Comparison of ENCODE assay signal across 8 mouse cellular contexts in genomic region chr7:67372729-67373583, GRCm38 (mm10). TPM values are rescaled to one million over a fixed set of nuclear protein-coding genes. Genes with fewer than 3 reads are reported as not detected.
DNase-seq lines count a peak whose midpoint lies in the region; ATAC-seq and TF ChIP-seq lines count a peak whose summit lies in the region.

Gene Mef2a, minus strand, starts transcription at chr7:67372858.

- no peaks in the 10 kb centered on the region for H3K27me3 ChIP-seq in forebrain, embryonic 15.5 days

- under 1% methylated on average over 89 of the region's 89 CpGs for WGBS in forebrain, embryonic 15.5 days
- WGBS in lung, adult 2 months, result under 1% methylated on average over 87 of the region's 89 CpGs

- peak; percentile 95 for ATAC-seq in forebrain, embryonic 15.5 days (replicated peaks)
- ATAC-seq in neutrophil, adult 5-6 weeks (ENCODE audit: extremely low read depth, insufficient number of reproducible peaks, low FRiP score, poor library complexity, severe bottlenecking), result peak; percentile 86

- intact Hi-C loops in heart, postnatal 25 days (cut with DNase I), result loop anchor here (5.0 kb wide), 1 partner anchor 174 kb away; no protein-coding TSS in a partner anchor

- H3K9ac ChIP-seq in ES-E14 (ENCODE audit: insufficient read depth, low read depth, low read length, poor library complexity, severe bottlenecking), result peak within 1 kb of the TSS; percentile 95
- H3K9ac ChIP-seq in forebrain, embryonic 15.5 days (replicated peaks), result peak within 1 kb of the TSS; percentile 98

- H3K36me3 ChIP-seq in ES-E14 (ENCODE audit: control insufficient read depth, insufficient read depth, low read length, poor library complexity, severe bottlenecking), result no peaks in the 10 kb centered on the region
- no peaks in the 10 kb centered on the region for H3K36me3 ChIP-seq in forebrain, embryonic 15.5 days

- H3K9me3 ChIP-seq in ES-E14 (ENCODE audit: control insufficient read depth, insufficient read depth, low read depth, low read length), result no peaks in the 10 kb centered on the region
- H3K9me3 ChIP-seq in forebrain, embryonic 15.5 days, result no peaks in the 10 kb centered on the region

- no peak for TF ChIP-seq CTCF in lung, adult 2 months (IDR thresholded peaks at IDR 0.05; ENCODE audit: insufficient read depth, low read length)

- TF ChIP-seq POLR2A in lung, adult 2 months (IDR thresholded peaks at IDR 0.05; ENCODE audit: borderline replicate concordance, extremely low read depth, low read depth, low read length), result peak; percentile 82; the same call in 1 of the 2 replicates

- peak within 1 kb of the TSS; percentile 92 to 99 for H3K4me3 ChIP-seq in ES-E14 (ENCODE audit: insufficient read depth in 1 of 2, low read depth in 1 of 2, low read length in 2 of 2, poor library complexity in 1 of 2, severe bottlenecking in 1 of 2)
- peak within 1 kb of the TSS; percentile 94 for H3K4me3 ChIP-seq in forebrain, embryonic 15.5 days
- H3K4me3 ChIP-seq in lung, adult 2 months (replicated peaks; ENCODE audit: extremely low read depth, low read depth, low read length), result peak within 1 kb of the TSS; percentile 79

- H3K27ac ChIP-seq in ES-E14 (ENCODE audit: insufficient read depth, low read depth, low read length, poor library complexity, severe bottlenecking), result peak within 1 kb of the TSS; percentile 65; the same call in 1 of the 2 replicates
- peak within 1 kb of the TSS; percentile 99 for H3K27ac ChIP-seq in forebrain, embryonic 15.5 days (replicated peaks)

- H3K4me2 ChIP-seq in forebrain, embryonic 15.5 days (replicated peaks), result peak within 1 kb of the TSS; percentile 96

- peaks cover 0 to 3% of the 10 kb centered on the region in 2 experiments; a peak in 1 of 4 replicates for H3K4me1 ChIP-seq in ES-E14 (ENCODE audit: control insufficient read depth in 2 of 2, insufficient read depth in 2 of 2, low read length in 2 of 2, poor library complexity in 1 of 2)
- H3K4me1 ChIP-seq in forebrain, embryonic 15.5 days, result peaks cover 18% of the 10 kb centered on the region
- peaks cover 19% of the 10 kb centered on the region for H3K4me1 ChIP-seq in lung, adult 2 months (ENCODE audit: control insufficient read depth, insufficient read depth, low read length)

- peak; percentile 81 for DNase-seq in ES-E14 (ENCODE audit: low read depth, low spot score)
- peak; percentile 95 for DNase-seq in cerebellum, adult 11-12 months
- peak; percentile 94 for DNase-seq in heart, postnatal 25 days (ENCODE audit: low spot score)
- DNase-seq in layer of hippocampus, adult 18-20 months (ENCODE audit: low spot score in 2 of 2), result peak; percentile 93 to 98
- peak; percentile 99 for DNase-seq in lung, adult 2 months
- DNase-seq in thymus, adult 18-20 months, result peak; percentile 90 to 92

- in situ Hi-C loops in ES-E14 (cut with MboI; ENCODE audit: low sequenced_read_pairs in 2 of 2, unreplicated experiment in 2 of 2), result no loop called here

TF ChIP-seq in ES-E14, 5 proteins besides CTCF, POLR2A, EP300 and RAD21:
- TF ChIP-seq HCFC1 (IDR thresholded peaks at IDR 0.05; ENCODE audit: borderline replicate concordance, insufficient read depth, low read length) (0 out of 2 replicates have a peak, but pooled peaks have one; percentile 45), ZC3H11A (IDR thresholded peaks at IDR 0.05; ENCODE audit: borderline replicate concordance, low read depth, low read length) (0 out of 2 replicates have a peak, but pooled peaks have one; percentile 4), ZNF384 (IDR thresholded peaks at IDR 0.05; ENCODE audit: low read depth, low read length) (no peak)

RNA-seq across cellular contexts. Expression of gene Mef2a, which starts in this region (rescaled TPM):
- total RNA-seq in ES-E14 (2012; rRNA removed), result 11.0 and 14.3 TPM in 2 replicates
- 37.6 TPM in 2 replicates for polyA plus RNA-seq in forebrain, embryonic 15.5 days (2015; fragmentation: Nextera tagmentation; extraction: Ambion mirVana)
- 100 to 1,000 TPM; 130 to 147 TPM for total RNA-seq in heart, postnatal 25 days (2021)
- 100 to 1,000 TPM; 143 to 156 TPM for total RNA-seq in layer of hippocampus, adult 18-20 months (2021)
- 52.6 and 52.8 TPM in 2 replicates for polyA plus RNA-seq in lung, adult 2 months (2012; rRNA removed)
- 110 and 119 TPM in 2 replicates for total RNA-seq in neutrophil, adult 5-6 weeks (2017)

Comparison
In these comparisons a context has a peak if more than half of its experiments do, and no peak if none do; other contexts are left out.
1. Peak in every context shown above with its lines: DNase-seq, ATAC-seq, H3K4me3 ChIP-seq and H3K27ac ChIP-seq.